Mouse (Mus musculus) frontal cortex, adult (tissue): Measurements from ENCODE around the gene Abhd2.
A peak's percentile ranks its signal among the peaks of the same experiment; 100 is the strongest.

ENCODE experiments used
- ATAC-seq: cut with Nextera tagmentation; 2 replicates; pipeline ENCODE4 v1.9.2; 2017; ENCODE audit warnings: mild to moderate bottlenecking, moderate library complexity, mixed read lengths; ENCODE audit not compliant: low TSS enrichment

The Abhd2 gene

GRCm38 (mm10) chr7:79375594-79375993 lies 102.6 kb downstream of the Abhd2 start:
- ATAC-seq, result no peak

DNA sequence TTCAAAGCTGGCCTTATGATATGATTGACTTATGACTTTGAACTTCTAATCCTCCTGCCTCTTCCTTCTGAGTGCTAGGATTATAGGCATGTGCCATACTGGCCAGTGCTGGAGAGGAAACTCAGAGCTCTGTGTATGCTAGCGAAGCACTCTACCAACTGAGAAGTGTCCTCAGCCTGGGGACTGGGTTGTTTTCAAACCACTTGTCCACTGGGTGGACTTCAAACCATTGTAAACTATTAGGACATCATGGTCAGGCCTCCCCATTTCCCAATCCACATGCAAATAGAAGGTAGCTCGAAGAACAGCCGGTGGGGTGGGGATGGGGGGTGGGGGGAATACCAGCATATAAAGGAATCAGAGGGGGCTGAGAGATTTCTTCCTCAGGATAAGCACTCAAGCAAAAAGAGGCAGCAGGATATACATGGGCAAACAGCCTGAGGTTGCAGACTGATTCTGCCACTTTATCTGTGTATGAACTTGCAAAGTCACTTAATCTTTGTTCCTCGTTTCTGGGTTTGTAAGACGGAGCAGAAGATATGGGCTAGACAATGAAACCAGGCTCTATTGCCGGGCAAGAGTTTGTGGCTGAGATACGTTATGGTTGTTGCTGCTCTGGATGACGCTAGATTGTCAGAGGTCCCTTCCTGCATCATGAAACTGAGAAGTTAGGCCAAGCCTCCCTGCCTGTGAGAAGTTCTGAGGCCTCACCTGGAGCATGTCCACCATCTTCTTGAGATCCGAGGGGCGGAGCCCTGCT lies 103.7 kb downstream of the Abhd2 start:
- ATAC-seq, result no peak

DNA sequence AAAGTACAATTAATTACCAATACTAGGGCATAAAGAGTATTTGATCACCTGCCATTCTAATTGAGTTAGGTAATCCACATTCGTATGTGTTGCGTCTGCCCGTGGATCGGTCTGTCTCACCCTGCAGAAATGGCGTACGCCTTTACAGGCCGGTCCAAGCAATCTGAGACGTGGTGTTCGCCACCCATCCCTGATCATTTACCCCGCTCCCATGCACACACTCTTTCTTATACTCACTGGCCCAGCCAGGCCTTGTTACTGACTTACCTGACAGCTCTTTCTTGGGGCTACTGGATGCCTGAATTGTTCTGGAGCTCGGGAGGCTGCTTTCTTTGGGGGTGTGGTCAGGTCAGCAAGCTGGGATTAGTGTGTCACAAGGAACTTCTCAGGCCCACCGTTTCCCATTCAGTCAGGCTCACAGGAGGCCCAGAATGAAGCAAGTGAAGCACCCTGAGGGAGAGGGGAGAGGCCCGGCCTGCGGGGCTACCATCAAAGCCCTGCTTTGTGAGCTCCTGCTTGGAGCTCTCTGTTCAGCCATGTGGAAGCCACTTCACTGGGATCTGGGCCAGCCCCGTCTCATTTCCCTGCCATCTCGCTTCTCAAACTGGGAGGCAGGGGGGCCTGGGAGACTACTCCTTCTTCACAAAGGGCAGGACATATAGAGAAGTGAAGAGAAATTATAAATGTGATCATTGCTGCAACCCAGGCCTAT lies 113.6 kb downstream of the Abhd2 start, which contains the start of gene Rlbp1:
Gene Rlbp1, minus strand, starts transcription at position 627 of the 712 bp plus-strand sequence.
- 0 out of 2 replicates have a peak, but pooled peaks have one; percentile 27 for ATAC-seq

DNA sequence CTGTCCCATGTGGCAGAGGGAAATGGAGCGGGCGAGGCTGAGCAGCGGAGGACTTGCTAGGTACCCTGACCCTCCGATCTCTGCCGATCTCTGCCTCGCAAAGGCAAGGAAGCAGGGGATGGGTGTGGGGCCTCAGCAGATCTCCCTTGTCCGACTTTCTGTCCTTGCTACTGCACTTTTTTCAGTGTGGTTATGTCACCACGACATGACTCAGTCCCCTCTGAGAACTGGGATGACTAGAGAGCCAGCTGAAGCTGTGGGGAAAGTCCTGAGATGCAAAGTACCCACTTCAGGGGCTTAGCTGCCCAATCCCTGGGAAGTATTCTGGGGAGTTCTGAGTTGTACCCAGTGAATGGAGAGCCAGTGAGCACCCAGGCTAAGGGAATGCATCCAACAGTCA lies 114.1 kb downstream of the Abhd2 start:
- no peak for ATAC-seq

GRCm38 (mm10) chr7:79387991-79388390 lies 115.0 kb downstream of the Abhd2 start:
- ATAC-seq, result no peak

GRCm38 (mm10) chr7:79388671-79389206 lies 115.7 kb downstream of the Abhd2 start:
- no peak for ATAC-seq

DNA sequence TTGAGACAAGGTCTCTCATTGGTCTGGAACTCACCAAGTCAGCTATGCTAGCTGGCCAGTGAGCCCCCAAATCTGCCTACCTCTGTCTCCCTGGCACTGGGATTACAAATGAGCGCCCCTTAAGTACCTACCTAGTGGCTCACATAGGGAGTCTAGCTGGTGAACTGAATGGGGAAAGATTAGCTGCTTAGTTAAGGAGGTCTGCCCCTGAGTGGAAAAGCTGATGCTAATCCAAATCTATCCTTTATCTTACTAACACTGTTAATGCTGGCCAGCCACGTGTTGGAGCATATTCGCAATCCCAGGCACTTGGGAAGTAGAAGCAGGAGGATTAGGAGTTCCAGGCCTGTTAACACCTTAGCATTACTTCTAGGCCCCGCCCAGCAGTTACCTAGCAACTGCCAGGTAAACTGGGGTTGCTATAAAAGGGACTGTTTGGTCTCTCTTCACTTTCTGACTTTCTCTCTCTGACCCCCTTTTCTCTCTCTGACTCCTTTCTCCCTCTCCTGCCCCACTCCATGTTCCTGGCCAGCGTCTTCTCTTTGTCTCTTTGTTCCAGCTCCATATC lies 117.2 kb downstream of the Abhd2 start:
- ATAC-seq, result no peak

DNA sequence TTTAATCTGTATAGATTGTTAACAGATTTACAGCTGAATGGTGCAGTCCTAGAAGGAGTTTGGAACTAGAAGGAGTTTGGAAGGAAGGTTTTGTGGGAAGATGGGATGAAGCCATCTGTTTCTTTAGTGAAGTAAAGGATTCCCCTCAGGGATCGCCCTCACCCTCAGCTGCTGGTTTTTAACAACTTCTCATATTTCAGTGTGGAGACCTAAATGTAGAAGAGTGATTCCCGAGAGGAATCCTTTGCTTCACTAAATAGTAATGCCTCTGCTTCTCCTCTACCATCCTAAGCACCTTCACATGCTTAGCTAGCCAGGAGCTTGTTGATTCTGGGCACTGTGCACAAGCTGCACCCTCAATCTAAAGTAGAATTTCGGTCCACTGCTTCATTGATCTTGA lies 118.5 kb downstream of the Abhd2 start:
- peak; percentile 25 for ATAC-seq

GRCm38 (mm10) chr7:79391883-79392649 lies 119.1 kb downstream of the Abhd2 start, which contains the start of gene Fanci:
TSS of gene Fanci (plus strand) at chr7:79391929.
- ATAC-seq, result peak; percentile 95

GRCm38 (mm10) chr7:79392860-79393513 lies 120.0 kb downstream of the Abhd2 start:
- no peak for ATAC-seq

DNA sequence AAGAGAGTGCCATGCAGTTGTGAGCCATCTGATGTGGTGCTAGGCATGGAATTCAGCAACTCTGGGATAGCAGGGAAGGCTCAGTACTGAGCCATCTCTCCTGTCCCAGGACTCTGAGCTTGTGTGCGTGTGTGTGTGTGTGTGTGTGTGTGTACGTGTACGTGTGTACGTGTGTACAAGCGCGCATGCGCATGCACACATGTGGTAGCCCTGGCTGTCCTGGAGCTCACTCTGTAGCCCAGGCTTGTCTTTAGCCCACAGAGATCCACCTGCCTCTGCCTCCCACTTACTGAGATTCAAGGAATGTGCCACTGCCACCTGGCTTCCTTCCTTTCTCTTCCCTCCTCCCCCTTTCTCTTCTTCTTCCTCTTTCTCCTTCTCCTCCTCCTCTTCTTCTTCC lies 120.9 kb downstream of the Abhd2 start:
- no peak for ATAC-seq

DNA sequence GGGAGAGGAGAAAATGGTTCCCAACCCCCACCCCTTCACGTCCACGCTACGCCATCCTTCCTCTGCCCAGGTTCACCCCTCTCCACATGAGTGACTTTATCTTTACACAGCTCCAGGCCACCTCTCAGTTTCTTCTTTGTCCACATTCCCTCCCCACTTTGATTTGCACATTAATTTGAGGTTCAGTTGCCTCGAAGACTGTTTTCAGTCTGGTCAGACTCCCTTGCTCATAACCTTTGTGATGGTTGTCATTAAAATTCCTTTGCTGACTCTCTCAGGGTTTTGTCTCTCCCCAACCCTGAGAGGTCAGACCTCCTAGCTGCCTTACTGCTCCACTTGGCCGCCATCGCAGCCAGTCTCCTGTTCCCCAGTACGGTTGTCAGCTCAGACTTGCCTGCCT lies 121.7 kb downstream of the Abhd2 start:
- no peak for ATAC-seq

DNA sequence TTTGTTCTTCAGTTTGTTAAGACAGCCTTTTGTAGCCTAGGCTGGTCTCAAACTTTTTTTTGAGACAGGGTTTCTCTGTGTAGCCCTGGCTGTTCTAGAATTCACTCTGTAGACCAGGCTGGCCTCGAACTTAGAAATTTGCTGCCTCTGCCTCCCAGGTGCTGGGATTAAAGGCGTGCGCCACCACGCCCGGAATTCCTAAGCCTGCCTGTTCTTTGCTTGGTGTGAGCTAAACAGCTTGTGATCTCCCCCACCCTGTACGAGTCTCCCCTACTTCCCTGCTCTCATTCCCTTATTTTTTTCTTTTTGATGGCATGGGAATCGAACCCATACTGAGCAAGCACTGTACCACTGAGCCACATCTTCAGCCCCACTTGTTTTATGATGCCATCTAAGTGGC lies 122.2 kb downstream of the Abhd2 start:
- ATAC-seq, result no peak

DNA sequence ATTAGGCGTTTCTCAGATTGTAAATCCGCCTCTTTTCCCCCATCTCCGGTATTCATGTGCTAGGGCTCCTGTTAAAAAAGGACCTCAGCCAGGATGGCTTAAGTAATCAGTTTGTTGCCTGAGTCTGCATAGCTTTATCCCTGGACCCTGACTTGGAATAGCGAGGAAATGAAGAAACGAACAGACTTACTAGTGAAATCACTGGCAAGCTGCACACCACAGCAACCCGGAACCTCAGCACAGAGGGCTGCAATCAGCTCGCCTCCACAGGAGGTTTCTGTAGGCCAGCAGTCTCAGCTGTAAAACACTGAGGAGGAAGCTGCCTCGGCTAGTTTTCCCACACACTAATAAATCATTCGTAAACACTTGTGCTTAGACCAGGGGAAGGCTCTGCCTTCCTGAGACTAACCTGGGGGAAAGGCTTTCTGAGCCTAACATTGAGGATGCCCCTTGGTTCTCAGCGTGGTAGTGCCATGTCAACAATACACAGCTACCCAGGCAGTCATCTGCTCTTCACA lies 124.5 kb downstream of the Abhd2 start:
- ATAC-seq, result no peak

DNA sequence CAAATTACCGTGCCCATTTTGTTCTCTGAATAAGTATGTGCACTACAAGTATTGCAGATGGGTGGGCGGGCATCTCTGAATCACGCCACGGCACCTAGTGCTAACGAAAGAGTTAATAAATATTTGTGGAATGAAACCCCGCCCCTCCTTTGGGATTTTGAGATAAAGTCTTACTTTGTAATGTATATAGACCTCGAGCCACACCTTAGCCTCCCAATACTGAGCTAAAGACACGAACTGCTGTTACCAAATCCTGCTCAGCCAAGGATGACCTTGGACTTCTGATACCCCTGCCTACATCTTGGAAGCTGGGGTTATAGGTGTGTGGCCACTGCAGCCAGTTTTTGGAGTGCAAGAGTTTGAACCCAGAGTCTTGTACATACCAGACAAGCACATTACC lies 125.4 kb downstream of the Abhd2 start:
- ATAC-seq, result no peak

GRCm38 (mm10) chr7:79398971-79399370 lies 126.0 kb downstream of the Abhd2 start:
- no peak for ATAC-seq

DNA sequence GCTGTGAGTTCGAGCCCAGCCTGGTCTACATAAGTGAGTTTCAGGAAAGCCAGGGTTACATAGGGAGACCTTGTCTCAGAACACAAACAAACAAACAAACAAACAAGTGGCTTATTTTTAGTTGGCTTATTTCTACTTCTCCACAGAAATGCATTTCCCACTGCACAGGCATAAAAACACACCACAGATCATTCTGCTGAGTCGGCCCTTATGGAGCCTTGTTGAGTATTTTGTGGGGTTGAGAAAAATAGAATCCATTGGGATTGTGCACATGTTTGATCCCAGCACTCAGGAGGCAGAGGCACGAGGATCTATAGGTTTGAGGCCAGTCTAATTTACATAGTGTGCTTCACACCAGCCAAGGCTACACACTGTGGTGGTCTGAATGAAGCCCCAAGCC lies 127.3 kb downstream of the Abhd2 start:
- no peak for ATAC-seq

DNA sequence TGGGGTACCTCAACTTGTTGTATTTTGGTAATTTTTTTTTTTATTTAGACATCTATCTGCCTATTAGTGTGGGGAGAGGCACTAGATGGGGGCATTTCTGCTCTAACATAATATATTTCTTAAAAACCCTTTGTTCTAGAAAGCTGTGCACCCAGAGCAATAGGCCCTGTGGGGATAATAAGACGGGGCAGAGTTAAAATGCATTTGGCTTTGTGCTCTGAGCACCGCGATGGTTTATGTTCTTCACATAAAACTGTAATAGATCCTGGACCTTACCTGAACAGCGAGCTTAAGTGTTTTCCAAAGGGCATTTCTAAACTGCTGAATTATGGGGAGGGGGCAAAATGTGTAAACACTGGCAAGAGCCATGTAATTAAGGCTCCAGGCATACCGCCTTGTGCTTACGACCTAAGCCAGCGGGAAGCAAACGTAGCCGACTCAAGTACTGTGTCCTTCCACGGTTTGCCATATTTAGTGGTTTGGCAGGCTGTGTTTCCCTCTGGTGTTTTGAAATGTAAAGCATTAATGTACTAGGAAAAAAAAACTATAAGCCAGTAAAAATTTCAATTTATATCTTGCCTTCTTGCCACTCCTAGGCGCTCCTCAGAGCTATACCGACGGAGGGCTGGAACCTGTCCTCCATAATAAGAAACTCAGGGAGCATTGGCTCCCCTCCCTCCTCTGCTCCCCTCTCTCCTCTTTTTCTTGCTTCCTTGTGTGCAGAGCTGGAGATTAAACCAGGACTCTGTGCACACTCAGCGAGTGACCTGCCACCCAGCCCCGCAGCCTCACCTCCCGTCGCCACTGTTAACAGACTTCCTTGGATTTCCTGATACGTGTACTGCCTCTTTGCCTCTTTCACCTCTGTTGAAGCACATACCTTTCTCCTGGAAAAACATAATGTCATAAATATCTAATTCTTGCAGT lies 141.7 kb downstream of the Abhd2 start:
- ATAC-seq, result no peak
